Mouse (Mus musculus): ENCODE data around the gene Nr1i3. TPM values are rescaled to one million over a fixed set of nuclear protein-coding genes. Genes with fewer than 3 reads are reported as not detected.
"Not testable (repeated sequence)": the region's sequence is repeated elsewhere in the genome, so short reads cannot be mapped to it uniquely, and the experiment has no call there.

The Nr1i3 gene
- total RNA-seq, 1 experiment from 2014 or later, result 12.4 TPM

GRCm38 (mm10) chr1:171231844-171232243 lies 18.1 kb downstream of the Nr1i3 start:
- no peak for DNase-seq

GRCm38 (mm10) chr1:171232348-171232747 lies 18.6 kb downstream of the Nr1i3 start:
- DNase-seq, result no peak

GRCm38 (mm10) chr1:171232800-171233730 lies 19.3 kb downstream of the Nr1i3 start:
- peak; percentile 44 for DNase-seq

- DNase-seq, result no peak
These were observed 20.4 kb downstream of the Nr1i3 start, which contains the start of gene Fcer1g for GRCm38 (mm10) chr1:171234126-171234525. Gene Fcer1g (minus strand): TSS chr1:171234365.

GRCm38 (mm10) chr1:171234538-171234937 lies 20.8 kb downstream of the Nr1i3 start:
- no peak for DNase-seq

- DNase-seq, result no peak
These were observed 22.0 kb downstream of the Nr1i3 start for GRCm38 (mm10) chr1:171235791-171236190.

GRCm38 (mm10) chr1:171237438-171237837 lies 23.7 kb downstream of the Nr1i3 start:
- no peak for DNase-seq

- peak; percentile 85 for DNase-seq
These were observed 24.7 kb downstream of the Nr1i3 start for GRCm38 (mm10) chr1:171238463-171238862.

GRCm38 (mm10) chr1:171239992-171240744 lies 26.4 kb downstream of the Nr1i3 start:
- DNase-seq, result peak; percentile 78

GRCm38 (mm10) chr1:171240911-171241310 lies 27.1 kb downstream of the Nr1i3 start:
- peak; percentile 40 for DNase-seq

- not testable (repeated sequence) for DNase-seq
These were observed 28.2 kb downstream of the Nr1i3 start for GRCm38 (mm10) chr1:171241952-171242351.

- DNase-seq, result no peak
These were observed 31.6 kb downstream of the Nr1i3 start for GRCm38 (mm10) chr1:171245353-171245752.

GRCm38 (mm10) chr1:171246709-171247452 lies 33.1 kb downstream of the Nr1i3 start:
- peak; percentile 98 for DNase-seq

- DNase-seq, result peak; percentile 63
These were observed 33.7 kb downstream of the Nr1i3 start for GRCm38 (mm10) chr1:171247453-171247841.

- DNase-seq, result no peak
These were observed 34.1 kb downstream of the Nr1i3 start for GRCm38 (mm10) chr1:171247916-171248315.

- DNase-seq, result no peak
These were observed 34.8 kb downstream of the Nr1i3 start for GRCm38 (mm10) chr1:171248386-171249226.

GRCm38 (mm10) chr1:171249913-171250600 lies 36.3 kb downstream of the Nr1i3 start, which contains the start of gene Adamts4:
Gene Adamts4 (plus strand): TSS chr1:171250421.
- peak; percentile 57 for DNase-seq

GRCm38 (mm10) chr1:171250680-171251593 lies 37.2 kb downstream of the Nr1i3 start, which contains the start of gene Ndufs2:
Gene Ndufs2 (minus strand): TSS chr1:171251388.
- no peak for DNase-seq

- peak; percentile 62 for DNase-seq
These were observed 38.0 kb downstream of the Nr1i3 start for GRCm38 (mm10) chr1:171251594-171252324.
